Mouse (Mus musculus) liver, embryonic 14.5 days (tissue): ENCODE data around the gene Rpl23a. TPM values are rescaled to one million over a fixed set of nuclear protein-coding genes. Genes with fewer than 3 reads are reported as not detected.

Source experiments
- ATAC-seq: fragments of 200-750 bp; cut with Nextera tagmentation; 2 replicates; pipeline ENCODE4 v1.8.0; 2017; ENCODE audit warnings: moderate number of reproducible peaks, mild to moderate bottlenecking, moderate library complexity; ENCODE audit not compliant: insufficient read depth
- DNase-seq, 3 experiments: peaks; one replicate each; pipeline ENCODE4 v3.0.0-alpha.2; 2012 to 2013; ENCODE audit warnings: low read depth in 3 of 3, low spot score in 3 of 3
- H3K27ac ChIP-seq: fragments of 300-500 bp; sonication (generic); 2 replicates; pipeline ENCODE4 v1.5.1; 2014; ENCODE audit warnings: moderate library complexity, mild to moderate bottlenecking, control low read depth, inconsistent platforms
- H3K27me3 ChIP-seq: fragments of 300-500 bp; sonication (generic); 2 replicates; pipeline ENCODE4 v1.6.1; 2014; ENCODE audit warnings: mild to moderate bottlenecking, low read length, moderate library complexity; ENCODE audit not compliant: control insufficient read depth, insufficient read depth
- H3K36me3 ChIP-seq: fragments of 300-500 bp; sonication (generic); replicated peaks from 2 replicates; pipeline ENCODE4 v1.6.1; 2014; ENCODE audit warnings: low read depth; ENCODE audit not compliant: control insufficient read depth, insufficient read depth
- H3K4me1 ChIP-seq, 2 experiments: fragments of 200-500 bp in 1 of 2; fragments of 300-500 bp in 1 of 2; sonication (generic) in 1 of 2; replicated peaks; 2 replicates each; pipeline ENCODE4 v1.6.1; 2012 to 2014; ENCODE audit warnings: antibody characterized with exemption in 1 of 2, inconsistent platforms in 1 of 2, low read length in 1 of 2; ENCODE audit not compliant: control insufficient read depth in 2 of 2, insufficient read depth in 2 of 2
- H3K4me2 ChIP-seq: fragments of 300-500 bp; sonication (generic); 2 replicates; pipeline ENCODE4 v1.6.1; 2014; ENCODE audit warnings: low read depth, mild to moderate bottlenecking, control low read depth, moderate library complexity
- H3K4me3 ChIP-seq, 2 experiments: fragments of 200-500 bp in 1 of 2; fragments of 300-500 bp in 1 of 2; sonication (generic) in 1 of 2; 2 replicates each; pipeline ENCODE4 v1.5.1; 2012 to 2014; ENCODE audit warnings: low read depth in 2 of 2, low read length in 2 of 2, mild to moderate bottlenecking in 2 of 2, control low read depth in 1 of 2, inconsistent platforms in 1 of 2, moderate library complexity in 1 of 2; ENCODE audit not compliant: insufficient read depth in 1 of 2
- H3K9ac ChIP-seq: fragments of 300-500 bp; sonication (generic); replicated peaks from 2 replicates; pipeline ENCODE4 v1.6.1; 2014; ENCODE audit warnings: mild to moderate bottlenecking, control low read depth, moderate library complexity
- H3K9me3 ChIP-seq: fragments of 300-500 bp; sonication (generic); 2 replicates; pipeline ENCODE4 v1.6.1; 2016; ENCODE audit warnings: low read length, mixed read lengths; ENCODE audit not compliant: control insufficient read depth
- CTCF ChIP-seq: IDR thresholded peaks from 2 replicates; pipeline ENCODE4 v1.5.1; 2016; ENCODE audit warnings: antibody characterized with exemption, low read depth, control low read depth
- EP300 ChIP-seq: IDR thresholded peaks from 2 replicates; pipeline ENCODE4 v1.6.1; 2016; ENCODE audit warnings: antibody characterized with exemption, low read depth
- WGBS: fragments of 180-500 bp; shearing (Covaris S2); extraction: QIAGEN DNeasy Blood & Tissue Kit; methylation state at CpG from one replicate; pipeline ENCODE4 v1.1.7; 2014; ENCODE audit not compliant: insufficient replicate concordance; 5-methylcytosine and 5-hydroxymethylcytosine counted together
- polyA plus RNA-seq, 2 experiments: library from polyadenylated mRNA; depleted of rRNA in 1 of 2; stranded (reverse) in 1 of 2; unstranded in 1 of 2; fragments of >200 nt; fragmentation: Nextera tagmentation in 1 of 2; extraction: Ambion mirVana in 1 of 2; gene quantifications; 2 replicates each; pipeline versions ENCODE4 v1.2.1 to v1.2.3; 2012 to 2014

The Rpl23a gene
- polyA plus RNA-seq, 2 experiments, result 1,100 to 1,347 TPM

GRCm38 (mm10) chr11:78194411-78195100, 11.2 kb upstream of the Rpl23a start:
- Histone ChIP-seq H3K36me3 (no peaks in the 10 kb centered on the region), H3K9me3 (no peaks in the 10 kb centered on the region), H3K9ac (peak overlapping the region; percentile 23; the same call in 1 of the 2 replicates), H3K27ac (no peak overlapping the region), H3K4me2 (peak overlapping the region; percentile 75), H3K4me1 (peaks cover 0 to 3% of the 10 kb centered on the region in 2 experiments; a peak in 2 of 4 replicates), H3K4me3 (peak overlapping the region; percentile 56 to 88), H3K27me3 (peaks cover 19% of the 10 kb centered on the region)
- 1% methylated on average over 30 of the region's 30 CpGs for WGBS
- peak; percentile 82 for ATAC-seq
- DNase-seq, result peak in 2 of 3 experiments; percentile 60 to 67
- TF ChIP-seq CTCF (no peak), EP300 (no peak)

DNA sequence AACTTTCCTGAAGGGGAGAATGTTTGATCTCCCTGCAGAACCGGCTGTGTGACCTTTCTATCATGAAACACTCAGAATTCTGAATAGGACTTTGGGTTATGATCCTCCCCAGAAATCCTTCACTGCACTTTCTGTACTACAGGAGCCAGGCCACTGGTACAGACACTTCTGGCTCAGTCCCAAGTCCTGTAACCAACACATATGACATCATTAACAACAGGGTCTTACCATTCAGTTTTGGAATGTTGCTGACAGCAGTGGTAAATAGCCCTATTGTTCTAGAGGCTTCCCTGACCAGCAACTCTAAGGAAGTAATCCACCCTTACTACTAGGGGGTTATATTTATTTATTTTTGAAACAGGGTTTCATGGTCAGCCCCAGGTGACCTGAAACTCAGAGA, 9.7 kb upstream of the Rpl23a start, which contains the start of gene Proca1:
Gene Proca1, plus strand, starts transcription at position 280 of the 400 bp plus-strand sequence.
- H3K4me3 ChIP-seq, result no peak within 1 kb of the TSS
- DNase-seq (no peak), ATAC-seq (no peak)
- H3K36me3 ChIP-seq, result no peaks in the 10 kb centered on the region
- H3K4me1 ChIP-seq, result peaks cover 0 to 3% of the 10 kb centered on the region in 2 experiments; a peak in 2 of 4 replicates
- no peaks in the 10 kb centered on the region for H3K9me3 ChIP-seq
- H3K4me2 ChIP-seq, result peak within 1 kb of the TSS; percentile 75
- 77% methylated on average over 1 of the region's 1 CpGs for WGBS
- H3K27me3 ChIP-seq, result peaks cover 33% of the 10 kb centered on the region
- no peak within 1 kb of the TSS for H3K27ac ChIP-seq
- H3K9ac ChIP-seq, result no peak within 1 kb of the TSS
- TF ChIP-seq EP300 (no peak), CTCF (no peak)

- DNase-seq (no peak), ATAC-seq (no peak)
- 59% methylated on average over 6 of the region's 6 CpGs for WGBS
- TF ChIP-seq CTCF (no peak), EP300 (no peak)
- Histone ChIP-seq H3K4me2 (no peak overlapping the region; the same call in 1 of the 2 replicates), H3K27me3 (peaks cover 49% of the 10 kb centered on the region), H3K4me3 (no peak overlapping the region), H3K9ac (no peak overlapping the region), H3K36me3 (no peaks in the 10 kb centered on the region), H3K9me3 (no peaks in the 10 kb centered on the region), H3K4me1 (peaks cover 0 to 2% of the 10 kb centered on the region in 2 experiments; a peak in 2 of 4 replicates), H3K27ac (no peak overlapping the region)
Measured at GRCm38 (mm10) chr11:78190041-78190440, 6.7 kb upstream of the Rpl23a start.

DNA sequence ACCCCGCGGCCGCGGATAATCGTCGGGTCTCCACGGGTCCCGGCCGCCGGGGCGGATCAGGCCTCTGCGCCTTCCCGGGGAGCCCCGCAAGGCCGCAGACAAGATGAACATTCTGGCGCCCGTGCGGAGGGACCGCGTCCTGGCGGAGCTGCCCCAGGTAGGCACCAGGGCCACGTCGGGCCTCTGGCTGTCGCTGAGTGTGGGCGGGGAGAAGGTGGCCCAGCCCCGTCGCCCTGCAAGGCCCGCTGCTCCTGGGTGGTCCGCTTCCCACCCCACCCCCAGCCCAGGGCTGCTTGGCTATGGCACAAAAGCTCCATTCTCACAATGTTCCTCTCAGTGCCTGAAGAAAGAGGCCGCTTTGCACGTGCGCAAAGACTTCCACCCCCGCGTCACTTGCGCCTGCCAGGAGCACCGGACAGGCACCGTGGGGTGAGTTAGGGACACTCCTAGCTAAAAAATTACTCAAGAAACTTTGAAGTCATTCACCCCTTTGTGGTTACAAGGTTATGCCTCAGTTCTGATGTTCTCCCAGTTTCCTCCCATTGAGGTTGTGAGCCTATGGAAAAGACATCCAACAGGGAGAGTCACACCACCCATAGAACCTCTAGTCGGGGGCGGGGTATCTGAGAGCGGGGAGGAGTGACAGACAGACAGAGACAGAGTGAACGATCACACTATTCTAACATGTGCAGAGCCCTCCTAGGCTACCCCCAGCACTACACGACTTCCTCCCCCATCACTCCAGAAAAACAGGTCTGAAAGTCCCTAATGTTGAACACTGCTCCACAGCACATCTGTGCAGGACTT, 6.1 kb upstream of the Rpl23a start:
- TF ChIP-seq CTCF (no peak), EP300 (no peak)
- peak overlapping the region; percentile 51 for H3K4me2 ChIP-seq
- H3K4me3 ChIP-seq, result peak overlapping the region; percentile 45 to 50
- H3K9ac ChIP-seq, result 0 out of 2 replicates have a peak overlapping the region, but pooled peaks have one; percentile 3
- H3K36me3 ChIP-seq, result no peaks in the 10 kb centered on the region
- peaks cover 49% of the 10 kb centered on the region for H3K27me3 ChIP-seq
- H3K27ac ChIP-seq, result no peak overlapping the region
- 2% methylated on average over 37 of the region's 42 CpGs for WGBS
- H3K4me1 ChIP-seq, result no peaks in the 10 kb centered on the region; a peak in 1 of 4 replicates
- no peak for DNase-seq
- ATAC-seq, result peak; percentile 21; the same call in 1 of the 2 replicates
- no peaks in the 10 kb centered on the region for H3K9me3 ChIP-seq
